In genomic region chr7:130770707-130771106, GRCm38 (mm10) we compare ENCODE assay signal across 8 mouse cellular contexts. TPM values are rescaled to one million over a fixed set of nuclear protein-coding genes. Genes with fewer than 3 reads are reported as not detected.
DNase-seq lines count a peak whose midpoint lies in the region; ATAC-seq lines count a peak whose summit lies in the region.

No protein-coding gene starts in this region.

- peak; percentile 43; the same call in 1 of the 2 replicates for ATAC-seq in forebrain, embryonic 16.5 days
- peak; percentile 74 for ATAC-seq in inflammation-experienced regulatory T-cells, adult 6 months

- no peak overlapping the region for H3K27ac ChIP-seq in heart, embryonic 10.5 days
- H3K27ac ChIP-seq in forebrain, embryonic 16.5 days (ENCODE audit: low read length): no peak overlapping the region

- no peaks in the 10 kb centered on the region for H3K27me3 ChIP-seq in heart, embryonic 10.5 days (ENCODE audit: insufficient read depth, poor library complexity, severe bottlenecking)
- H3K27me3 ChIP-seq in forebrain, embryonic 16.5 days (replicated peaks; ENCODE audit: control insufficient read depth, insufficient read depth, low read length): no peaks in the 10 kb centered on the region
- no peaks in the 10 kb centered on the region for H3K27me3 ChIP-seq in splenic B cell, adult 2 months (ENCODE audit: control insufficient read depth, insufficient read depth, low read length, poor library complexity, severe bottlenecking)

- intact Hi-C loops in left cerebral cortex, postnatal 36 days (cut with DNase I): loop anchor here (2.0 to 10.0 kb wide), 3 partner anchors 57 to 294 kb away; no protein-coding TSS in a partner anchor

- no peaks in the 10 kb centered on the region for H3K9me3 ChIP-seq in heart, embryonic 10.5 days
- H3K9me3 ChIP-seq in forebrain, embryonic 16.5 days (ENCODE audit: control insufficient read depth, low read length): no peaks in the 10 kb centered on the region

- WGBS in heart, embryonic 10.5 days: 36% methylated on average over 3 of the region's 3 CpGs
- WGBS in forebrain, embryonic 16.5 days: 28% methylated on average over 3 of the region's 3 CpGs

- H3K4me2 ChIP-seq in forebrain, embryonic 16.5 days (ENCODE audit: low read length): no peak overlapping the region

- H3K36me3 ChIP-seq in heart, embryonic 10.5 days: peaks cover 4% of the 10 kb centered on the region; the same call in 1 of the 2 replicates
- no peaks in the 10 kb centered on the region for H3K36me3 ChIP-seq in forebrain, embryonic 16.5 days (ENCODE audit: control insufficient read depth, insufficient read depth)
- no peaks in the 10 kb centered on the region for H3K36me3 ChIP-seq in splenic B cell, adult 2 months (ENCODE audit: control insufficient read depth, insufficient read depth, low read length, poor library complexity, severe bottlenecking)

- peaks cover 26% of the 10 kb centered on the region for H3K4me1 ChIP-seq in heart, embryonic 10.5 days
- H3K4me1 ChIP-seq in forebrain, embryonic 16.5 days (replicated peaks; ENCODE audit: control insufficient read depth, insufficient read depth, low read length): no peaks in the 10 kb centered on the region

- H3K4me3 ChIP-seq in heart, embryonic 10.5 days: no peak overlapping the region
- H3K4me3 ChIP-seq in forebrain, embryonic 16.5 days (replicated peaks; ENCODE audit: low read length): no peak overlapping the region

- peak; percentile 71 for DNase-seq in heart, adult 8-10 months (ENCODE audit: low spot score)
- DNase-seq in heart, embryonic 10.5 days (ENCODE audit: low spot score): no peak
- peak; percentile 70 for DNase-seq in c-Kit-positive CD71-negative TER-119-negative erythroid progenitor cells, embryonic 14.5 days (ENCODE audit: low read depth)
- peak; percentile 76 to 78 for DNase-seq in left cerebral cortex, postnatal 36 days (ENCODE audit: low spot score in 2 of 2)
- peak; percentile 73 to 81 for DNase-seq in natural killer cell, adult 2 months (ENCODE audit: low spot score in 2 of 2)
- peak; percentile 85 for DNase-seq in splenic B cell, adult 2 months (ENCODE audit: low read depth, low spot score)

- H3K9ac ChIP-seq in forebrain, embryonic 16.5 days (replicated peaks; ENCODE audit: low read depth, low read length): no peak overlapping the region

RNA-seq across cellular contexts. Expression of gene Btbd16, which starts 3.2 kb away (rescaled TPM):
- not detected for total RNA-seq in heart, adult 8-10 months (2022)
- polyA plus RNA-seq in heart, embryonic 10.5 days (2016; fragmentation: Nextera tagmentation; extraction: Ambion mirVana): 0.07 and 0.40 TPM in 2 replicates
- polyA plus RNA-seq in forebrain, embryonic 16.5 days (2015; fragmentation: Nextera tagmentation; extraction: Ambion mirVana): not detected in 2 replicates
- polyA plus RNA-seq in inflammation-experienced regulatory T-cells, adult 6 months (2017; shearing (Covaris generic)): 1 to 10 TPM; 2.1 to 7.9 (median 7.2) TPM
- total RNA-seq in left cerebral cortex, postnatal 36 days (2021): under 1 TPM; 0.23 to 0.37 TPM
